Mouse (Mus musculus): Measurements from ENCODE around the gene Pebp1. TPM values are rescaled to one million over a fixed set of nuclear protein-coding genes. Genes with fewer than 3 reads are reported as not detected.

Gene Pebp1
- polyA plus RNA-seq, 1 experiment from 2014 or later, result 1,080 TPM

GRCm38 (mm10) chr5:117282360-117282759 lies 5.1 kb downstream of the Pebp1 start:
- 88% methylated on average over 8 of the region's 8 CpGs for whole genome bisulfite sequencing
- no peaks in the 10 kb centered on the region for H3K27me3 ChIP-seq
- no peak overlapping the region for H3K4me3 ChIP-seq
- no peaks in the 10 kb centered on the region for H3K9me3 ChIP-seq (replicated peaks)
- no peak for ATAC-seq
- H3K4me2 ChIP-seq, result no peak overlapping the region
- no peak overlapping the region for H3K9ac ChIP-seq
- peaks cover 68% of the 10 kb centered on the region for H3K36me3 ChIP-seq (ENCODE audit: poor library complexity, severe bottlenecking)
- H3K4me1 ChIP-seq, result peaks cover 30% of the 10 kb centered on the region
- no peak overlapping the region for H3K27ac ChIP-seq

GRCm38 (mm10) chr5:117281536-117281935 lies 5.9 kb downstream of the Pebp1 start:
- H3K36me3 ChIP-seq (ENCODE audit: poor library complexity, severe bottlenecking), result peaks cover 68% of the 10 kb centered on the region
- no peaks in the 10 kb centered on the region for H3K27me3 ChIP-seq
- WGBS, result 93% methylated on average over 10 of the region's 10 CpGs
- H3K4me1 ChIP-seq, result peaks cover 29% of the 10 kb centered on the region
- no peak overlapping the region for H3K4me3 ChIP-seq
- ATAC-seq, result no peak
- no peaks in the 10 kb centered on the region for H3K9me3 ChIP-seq (replicated peaks)
- no peak overlapping the region for H3K9ac ChIP-seq
- H3K27ac ChIP-seq, result no peak overlapping the region
- no peak overlapping the region for H3K4me2 ChIP-seq

- Histone ChIP-seq H3K4me1 (peaks cover 10% of the 10 kb centered on the region), H3K9ac (no peak overlapping the region), H3K4me2 (no peak overlapping the region), H3K4me3 (no peak overlapping the region), H3K36me3 (ENCODE audit: poor library complexity, severe bottlenecking) (peaks cover 56% of the 10 kb centered on the region), H3K27ac (no peak overlapping the region), H3K9me3 (replicated peaks) (no peaks in the 10 kb centered on the region), H3K27me3 (no peaks in the 10 kb centered on the region)
- 70% methylated on average over 4 of the region's 4 CpGs for WGBS
- ATAC-seq, result no peak
Observed at GRCm38 (mm10) chr5:117279669-117280050, 7.8 kb downstream of the Pebp1 start.

- Histone ChIP-seq H3K4me3 (no peak overlapping the region), H3K36me3 (ENCODE audit: poor library complexity, severe bottlenecking) (peaks cover 49% of the 10 kb centered on the region), H3K4me2 (no peak overlapping the region), H3K4me1 (peaks cover 4% of the 10 kb centered on the region), H3K27me3 (no peaks in the 10 kb centered on the region), H3K9ac (no peak overlapping the region), H3K27ac (no peak overlapping the region), H3K9me3 (replicated peaks) (no peaks in the 10 kb centered on the region)
- no peak for ATAC-seq
- 90% methylated on average over 15 of the region's 15 CpGs for WGBS
Observed at GRCm38 (mm10) chr5:117278809-117279668, 8.4 kb downstream of the Pebp1 start.

- 95% methylated on average over 6 of the region's 6 CpGs for WGBS
- H3K4me1 ChIP-seq, result no peaks in the 10 kb centered on the region
- H3K27me3 ChIP-seq, result no peaks in the 10 kb centered on the region
- H3K4me2 ChIP-seq, result no peak overlapping the region
- no peak overlapping the region for H3K9ac ChIP-seq
- no peak overlapping the region for H3K27ac ChIP-seq
- H3K4me3 ChIP-seq, result no peak overlapping the region
- no peaks in the 10 kb centered on the region for H3K9me3 ChIP-seq (replicated peaks)
- no peak for ATAC-seq
- H3K36me3 ChIP-seq (ENCODE audit: poor library complexity, severe bottlenecking), result peaks cover 44% of the 10 kb centered on the region
Observed at GRCm38 (mm10) chr5:117277784-117278183, 9.6 kb downstream of the Pebp1 start.

GRCm38 (mm10) chr5:117274817-117275216 lies 12.6 kb downstream of the Pebp1 start:
- H3K9ac ChIP-seq, result no peak overlapping the region
- no peak for ATAC-seq
- H3K4me1 ChIP-seq, result no peaks in the 10 kb centered on the region
- no peak overlapping the region for H3K4me2 ChIP-seq
- H3K27ac ChIP-seq, result no peak overlapping the region
- 72% methylated on average over 5 of the region's 5 CpGs for WGBS
- H3K27me3 ChIP-seq, result no peaks in the 10 kb centered on the region
- H3K9me3 ChIP-seq (replicated peaks), result no peaks in the 10 kb centered on the region
- H3K4me3 ChIP-seq, result no peak overlapping the region
- peaks cover 26% of the 10 kb centered on the region for H3K36me3 ChIP-seq (ENCODE audit: poor library complexity, severe bottlenecking)

GRCm38 (mm10) chr5:117271945-117272344 lies 15.5 kb downstream of the Pebp1 start:
- Histone ChIP-seq H3K4me1 (no peaks in the 10 kb centered on the region), H3K4me2 (no peak overlapping the region), H3K36me3 (ENCODE audit: poor library complexity, severe bottlenecking) (peaks cover 13% of the 10 kb centered on the region), H3K9ac (no peak overlapping the region), H3K27me3 (no peaks in the 10 kb centered on the region), H3K4me3 (no peak overlapping the region), H3K27ac (no peak overlapping the region), H3K9me3 (replicated peaks) (no peaks in the 10 kb centered on the region)
- WGBS, result 94% methylated on average over 14 of the region's 14 CpGs
- no peak for ATAC-seq

- no peaks in the 10 kb centered on the region for H3K4me1 ChIP-seq
- no peak overlapping the region for H3K4me2 ChIP-seq
- ATAC-seq, result no peak
- H3K9ac ChIP-seq, result no peak overlapping the region
- H3K36me3 ChIP-seq (ENCODE audit: poor library complexity, severe bottlenecking), result peaks cover 35% of the 10 kb centered on the region
- H3K27me3 ChIP-seq, result no peaks in the 10 kb centered on the region
- 94% methylated on average over 12 of the region's 12 CpGs for WGBS
- H3K4me3 ChIP-seq, result no peak overlapping the region
- no peak overlapping the region for H3K27ac ChIP-seq
- no peaks in the 10 kb centered on the region for H3K9me3 ChIP-seq (replicated peaks)
Observed at GRCm38 (mm10) chr5:117269395-117269794, 18.0 kb downstream of the Pebp1 start.

- 37% methylated on average over 5 of the region's 5 CpGs for WGBS
- H3K4me3 ChIP-seq, result no peak overlapping the region
- no peaks in the 10 kb centered on the region for H3K4me1 ChIP-seq
- ATAC-seq, result no peak
- H3K27ac ChIP-seq, result no peak overlapping the region
- no peaks in the 10 kb centered on the region for H3K9me3 ChIP-seq (replicated peaks)
- no peak overlapping the region for H3K9ac ChIP-seq
- no peak overlapping the region for H3K4me2 ChIP-seq
- H3K27me3 ChIP-seq, result no peaks in the 10 kb centered on the region
- H3K36me3 ChIP-seq (ENCODE audit: poor library complexity, severe bottlenecking), result peaks cover 38% of the 10 kb centered on the region
Observed at GRCm38 (mm10) chr5:117268749-117269148, 18.7 kb downstream of the Pebp1 start.

GRCm38 (mm10) chr5:117267913-117268312 lies 19.5 kb downstream of the Pebp1 start:
- no peak overlapping the region for H3K9ac ChIP-seq
- 82% methylated on average over 14 of the region's 14 CpGs for WGBS
- H3K4me1 ChIP-seq, result no peaks in the 10 kb centered on the region
- H3K36me3 ChIP-seq (ENCODE audit: poor library complexity, severe bottlenecking), result peaks cover 43% of the 10 kb centered on the region
- ATAC-seq, result no peak
- H3K9me3 ChIP-seq (replicated peaks), result no peaks in the 10 kb centered on the region
- H3K4me2 ChIP-seq, result no peak overlapping the region
- no peak overlapping the region for H3K4me3 ChIP-seq
- no peaks in the 10 kb centered on the region for H3K27me3 ChIP-seq
- H3K27ac ChIP-seq, result no peak overlapping the region

- Histone ChIP-seq H3K4me2 (no peak overlapping the region), H3K27ac (no peak overlapping the region), H3K36me3 (ENCODE audit: poor library complexity, severe bottlenecking) (peaks cover 52% of the 10 kb centered on the region), H3K27me3 (no peaks in the 10 kb centered on the region), H3K4me3 (no peak overlapping the region), H3K9me3 (replicated peaks) (no peaks in the 10 kb centered on the region), H3K9ac (no peak overlapping the region), H3K4me1 (no peaks in the 10 kb centered on the region)
- ATAC-seq, result no peak
- 32% methylated on average over 5 of the region's 5 CpGs for WGBS
Observed at GRCm38 (mm10) chr5:117264701-117265100, 22.7 kb downstream of the Pebp1 start.

GRCm38 (mm10) chr5:117263566-117263965 lies 23.9 kb downstream of the Pebp1 start:
- WGBS, result 85% methylated on average over 21 of the region's 21 CpGs
- no peak overlapping the region for H3K27ac ChIP-seq
- no peaks in the 10 kb centered on the region for H3K9me3 ChIP-seq (replicated peaks)
- no peak for ATAC-seq
- no peak overlapping the region for H3K4me3 ChIP-seq
- H3K27me3 ChIP-seq, result no peaks in the 10 kb centered on the region
- H3K9ac ChIP-seq, result no peak overlapping the region
- peaks cover 62% of the 10 kb centered on the region for H3K36me3 ChIP-seq (ENCODE audit: poor library complexity, severe bottlenecking)
- H3K4me2 ChIP-seq, result no peak overlapping the region
- no peaks in the 10 kb centered on the region for H3K4me1 ChIP-seq

- peaks cover 78% of the 10 kb centered on the region for H3K36me3 ChIP-seq (ENCODE audit: poor library complexity, severe bottlenecking)
- 93% methylated on average over 15 of the region's 15 CpGs for WGBS
- H3K9me3 ChIP-seq (replicated peaks), result no peaks in the 10 kb centered on the region
Observed at GRCm38 (mm10) chr5:117258276-117258675, 29.1 kb downstream of the Pebp1 start.

More at GRCm38 (mm10) chr5:117258276-117258675, 29.1 kb downstream of the Pebp1 start:
- ATAC-seq, result no peak
- Histone ChIP-seq H3K27ac (no peak overlapping the region), H3K4me2 (no peak overlapping the region), H3K4me1 (no peaks in the 10 kb centered on the region), H3K4me3 (no peak overlapping the region), H3K9ac (no peak overlapping the region), H3K27me3 (no peaks in the 10 kb centered on the region)

All from forebrain, embryonic 13.5 days (tissue).